Mouse (Mus musculus) myocyte (in vitro differentiated cells): Measurements from ENCODE around the gene Camk1d.

Source experiments
- CEBPB ChIP-seq: IDR thresholded peaks from 2 replicates; pipeline ENCODE4 v1.6.1; 2011; ENCODE audit warnings: mild to moderate bottlenecking, moderate library complexity; ENCODE audit not compliant: poor library complexity, insufficient read depth, severe bottlenecking
- E2F4 ChIP-seq: IDR thresholded peaks from one replicate; pipeline ENCODE4 v1.6.1; 2011; ENCODE audit warnings: mild to moderate bottlenecking, control low read depth, moderate library complexity; ENCODE audit not compliant: insufficient read depth
- MAX ChIP-seq: IDR thresholded peaks from one replicate; pipeline ENCODE4 v1.6.1; 2011; ENCODE audit warnings: low read depth, mild to moderate bottlenecking, control low read depth
- MYOD1 ChIP-seq, 3 experiments: IDR thresholded peaks; one replicate each; pipeline ENCODE4 v1.6.1; 2011; ENCODE audit warnings: control low read depth in 2 of 3, low read depth in 2 of 3, mild to moderate bottlenecking in 2 of 3, moderate library complexity in 1 of 3; ENCODE audit not compliant: insufficient read length in 2 of 3, control insufficient read depth in 1 of 3
- MYOG ChIP-seq, 3 experiments: IDR thresholded peaks; one replicate each; pipeline ENCODE4 v1.6.1; 2011; ENCODE audit warnings: control low read depth in 2 of 3, low read depth in 2 of 3, mild to moderate bottlenecking in 2 of 3; ENCODE audit not compliant: insufficient read length in 2 of 3, control insufficient read depth in 1 of 3, insufficient read depth in 1 of 3
- POLR2A ChIP-seq: IDR thresholded peaks from one replicate; pipeline ENCODE4 v1.6.1; 2011; ENCODE audit warnings: low read depth, mild to moderate bottlenecking, control low read depth, moderate library complexity; ENCODE audit not compliant: insufficient read length
- POLR2AphosphoS2 ChIP-seq: IDR thresholded peaks from one replicate; pipeline ENCODE4 v1.6.1; 2011; ENCODE audit warnings: low read depth, control low read depth; ENCODE audit not compliant: insufficient read length
- REST ChIP-seq: IDR thresholded peaks from one replicate; pipeline ENCODE4 v1.6.1; 2011; ENCODE audit warnings: mild to moderate bottlenecking, control low read depth, moderate library complexity; ENCODE audit not compliant: insufficient read depth, insufficient read length
- SRF ChIP-seq: IDR thresholded peaks from one replicate; pipeline ENCODE4 v1.6.1; 2011; ENCODE audit warnings: low read depth; ENCODE audit not compliant: control insufficient read depth, insufficient read length
- TCF12 ChIP-seq: IDR thresholded peaks from one replicate; pipeline ENCODE4 v1.6.1; 2011; ENCODE audit warnings: mild to moderate bottlenecking, control low read depth; ENCODE audit not compliant: poor library complexity, insufficient read depth, severe bottlenecking
- TCF3 ChIP-seq: IDR thresholded peaks from one replicate; pipeline ENCODE4 v1.6.1; 2011; ENCODE audit warnings: low read depth, control low read depth; ENCODE audit not compliant: insufficient read length
- USF1 ChIP-seq: IDR thresholded peaks from one replicate; pipeline ENCODE4 v1.6.1; 2011; ENCODE audit warnings: low read depth, mild to moderate bottlenecking, control low read depth, moderate library complexity

DNA sequence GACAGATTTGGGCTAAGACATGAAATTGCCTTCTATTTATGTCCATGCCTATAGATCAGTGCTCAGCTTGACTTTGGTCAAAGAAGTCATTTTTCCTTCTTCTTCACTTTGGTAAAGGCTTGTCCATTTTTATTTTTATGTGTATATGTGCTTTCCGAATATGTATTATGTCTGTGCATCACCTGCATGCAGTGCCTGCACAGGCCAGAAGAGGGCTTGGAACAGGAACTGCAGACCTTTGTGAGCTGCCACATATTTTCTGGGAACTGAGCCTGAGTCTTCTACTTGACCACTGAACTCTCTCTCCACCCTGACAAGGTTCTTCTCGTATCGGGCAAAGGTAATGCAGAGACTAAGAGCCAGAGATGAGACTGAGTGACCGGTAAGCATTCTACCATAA is 236.1 kb downstream of the Camk1d start:
- TF ChIP-seq USF1: no peak
- TF ChIP-seq MAX: no peak
- TF ChIP-seq POLR2AphosphoS2: no peak
- TF ChIP-seq POLR2A: no peak
- no peak for TF ChIP-seq TCF12
- TF ChIP-seq MYOG (IDR thresholded peaks at IDR 0.05; ENCODE audit: control insufficient read depth in 1 of 3, insufficient read depth in 1 of 3, insufficient read length in 2 of 3, low read depth in 2 of 3): no peak
- TF ChIP-seq E2F4: no peak
- TF ChIP-seq CEBPB: no peak
- TF ChIP-seq TCF3: no peak
- TF ChIP-seq MYOD1 (IDR thresholded peaks at IDR 0.05; ENCODE audit: control insufficient read depth in 1 of 3, insufficient read length in 2 of 3, low read depth in 2 of 3): no peak
- TF ChIP-seq REST: no peak
- no peak for TF ChIP-seq SRF
